Mouse (Mus musculus) neutrophil, adult 59 days (primary cell): Measurements from ENCODE around the gene Ghrh. TPM values are rescaled to one million over a fixed set of nuclear protein-coding genes. Genes with fewer than 3 reads are reported as not detected.

ENCODE experiments used
- total RNA-seq, 2 experiments: library from RNA; stranded (reverse); gene quantifications; 1 replicate in 1 of 2; 2 replicates in 1 of 2; pipeline ENCODE4 v1.2.4; 2023

Gene Ghrh
- total RNA-seq = not detected

DNA sequence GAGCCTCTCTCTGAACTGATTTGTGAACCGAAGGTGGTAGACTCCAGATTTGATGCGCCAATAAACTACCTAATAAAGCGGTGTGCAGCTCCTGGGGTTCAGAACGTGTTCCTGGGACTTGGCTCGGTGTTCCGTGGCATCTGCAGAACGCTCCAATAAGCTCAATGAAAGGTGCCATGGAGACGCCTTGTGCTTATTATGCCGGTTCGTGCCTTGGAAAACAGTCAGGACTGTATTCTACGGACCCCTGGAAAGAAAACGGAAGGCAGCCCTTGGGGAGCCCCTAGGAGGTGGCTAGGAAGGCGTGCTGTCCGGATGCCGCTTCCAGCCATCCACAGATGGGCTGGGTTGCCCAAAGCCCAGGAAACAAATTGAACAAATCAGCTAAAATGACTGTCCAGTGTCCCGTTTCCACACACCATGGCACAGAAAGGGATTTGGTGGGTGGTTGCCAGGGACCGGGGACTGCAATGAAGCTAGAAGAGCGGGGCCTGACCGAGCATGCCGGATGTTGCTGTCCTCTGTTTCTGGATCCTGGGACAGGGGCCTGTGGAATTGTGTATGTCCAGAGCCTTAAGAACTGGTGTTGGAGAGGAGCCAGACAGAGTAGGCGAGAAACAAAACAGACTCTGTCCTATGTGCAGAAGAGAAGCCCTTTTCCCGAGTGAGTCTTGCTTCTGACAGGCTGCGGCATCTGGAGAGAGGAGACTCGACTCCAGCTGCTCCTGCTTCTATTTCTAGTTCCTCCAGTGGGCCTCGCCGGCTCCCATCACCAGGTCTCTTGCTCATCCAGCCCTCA is at the start of gene Ghrh:
Gene Ghrh (minus strand): TSS at position 146 of the 799 bp plus-strand sequence.

GRCm38 (mm10) chr2:157367184-157367893 is 20.0 kb upstream of the Ghrh start, which contains the start of gene Manbal:
Gene Manbal, plus strand, starts transcription at chr2:157367594.

Other genes starting within 250 kb of the Ghrh start
- gene Samhd1, start 212.2 kb downstream of the Ghrh start, total RNA-seq = 100 to 1,000 TPM; 570 to 583 TPM
- gene Rbl1, start 143.0 kb downstream of the Ghrh start, total RNA-seq = 10 to 100 TPM; 34.1 to 34.7 TPM
- 100 to 1,000 TPM; 115 to 134 TPM for gene Rpn2, start 68.5 kb downstream of the Ghrh start, total RNA-seq
- under 1 TPM in 1 of 2 experiments, not detected in 1; 0.36 TPM for gene Mroh8, start 68.0 kb downstream of the Ghrh start, total RNA-seq
- gene Manbal, start 20.1 kb upstream of the Ghrh start, total RNA-seq = 10 to 100 TPM; 13.2 to 17.2 TPM
- gene Src, start 70.9 kb upstream of the Ghrh start, total RNA-seq = under 1 TPM; 0.49 to 0.99 TPM
- not detected for gene Nnat, start 212.6 kb upstream of the Ghrh start, total RNA-seq
- gene Blcap, start 223.8 kb upstream of the Ghrh start, total RNA-seq = 10 to 100 TPM; 56.5 to 58.0 TPM